Mouse (Mus musculus) embryonic facial prominence, embryonic 11.5 days (tissue): ENCODE data around the gene Cldn10. TPM values are rescaled to one million over a fixed set of nuclear protein-coding genes. Genes with fewer than 3 reads are reported as not detected.

ENCODE experiments used
- ATAC-seq: fragments of 200-750 bp; cut with Nextera tagmentation; replicated peaks from 2 replicates; pipeline ENCODE4 v1.8.0; 2017; ENCODE audit warnings: low read depth; ENCODE audit not compliant: insufficient number of reproducible peaks, low FRiP score, low TSS enrichment
- DNase-seq: peaks from one replicate; pipeline ENCODE4 v3.0.0-alpha.2; 2015; ENCODE audit warnings: low spot score
- H3K27ac ChIP-seq: fragments of 300-500 bp; sonication (generic); replicated peaks from 2 replicates; pipeline ENCODE4 v1.5.1; 2014; ENCODE audit warnings: mild to moderate bottlenecking, low read depth, low read length, control low read depth
- H3K27me3 ChIP-seq: fragments of 300-500 bp; sonication (generic); 2 replicates; pipeline ENCODE4 v1.6.1; 2014; ENCODE audit warnings: mild to moderate bottlenecking, low read length, moderate library complexity, mixed read lengths; ENCODE audit not compliant: control insufficient read depth, insufficient read depth
- H3K36me3 ChIP-seq: fragments of 300-500 bp; sonication (generic); replicated peaks from 2 replicates; pipeline ENCODE4 v1.6.1; 2014; ENCODE audit warnings: low read depth, mild to moderate bottlenecking, low read length, moderate library complexity, mixed read lengths; ENCODE audit not compliant: control insufficient read depth, insufficient read depth
- H3K4me1 ChIP-seq: fragments of 300-500 bp; sonication (generic); 2 replicates; pipeline ENCODE4 v1.6.1; 2014; ENCODE audit warnings: low read length, mixed read lengths; ENCODE audit not compliant: control insufficient read depth, insufficient read depth
- H3K4me2 ChIP-seq: fragments of 300-500 bp; sonication (generic); 2 replicates; pipeline ENCODE4 v1.6.1; 2014; ENCODE audit warnings: low read depth, mild to moderate bottlenecking, control low read depth, low read length, moderate library complexity
- H3K4me3 ChIP-seq: fragments of 300-500 bp; sonication (generic); 2 replicates; pipeline ENCODE4 v1.5.1; 2014; ENCODE audit warnings: low read depth, low read length, control low read depth
- H3K9ac ChIP-seq: fragments of 300-500 bp; sonication (generic); replicated peaks from 2 replicates; pipeline ENCODE4 v1.6.1; 2014; ENCODE audit warnings: mild to moderate bottlenecking, control low read depth, low read length
- H3K9me3 ChIP-seq: fragments of 300-500 bp; sonication (generic); replicated peaks from 2 replicates; pipeline ENCODE4 v1.6.1; 2016; ENCODE audit warnings: mild to moderate bottlenecking, low read length, inconsistent platforms, mixed read lengths; ENCODE audit not compliant: control insufficient read depth
- WGBS: fragments of 180-500 bp; shearing (Covaris S2); extraction: QIAGEN DNeasy Blood & Tissue Kit; methylation state at CpG from one replicate; pipeline ENCODE4 v1.1.7; 2014; 5-methylcytosine and 5-hydroxymethylcytosine counted together
- polyA plus RNA-seq: library from polyadenylated mRNA; unstranded; fragments of >200 nt; fragmentation: Nextera tagmentation; extraction: Ambion mirVana; gene quantifications from 2 replicates; pipeline ENCODE4 v1.2.1, GENCODE M21; 2014

Cldn10 gene
- polyA plus RNA-seq, 1 experiment from 2014 or later, result 2.1 TPM

DNA sequence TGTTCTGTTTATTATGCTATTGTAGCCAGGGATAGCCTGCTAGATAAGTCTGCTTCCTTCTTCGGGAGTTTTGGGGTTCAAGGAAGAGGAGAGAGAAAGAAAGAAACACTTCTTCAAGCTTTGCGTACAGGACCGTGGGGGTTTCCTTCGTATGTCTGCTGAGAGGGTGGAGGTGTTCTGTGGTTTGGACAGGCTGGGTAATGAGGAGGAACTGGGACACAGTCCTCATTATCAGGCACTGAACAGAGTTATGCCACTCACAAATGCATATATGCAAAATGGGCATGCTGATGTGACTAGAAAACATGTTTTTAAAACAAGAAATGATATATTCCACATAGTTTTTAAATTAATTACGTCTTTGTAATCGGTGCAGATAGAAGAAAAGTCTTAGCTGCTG, 68.9 kb downstream of the Cldn10 start:
- Histone ChIP-seq H3K27ac (no peak overlapping the region), H3K36me3 (no peaks in the 10 kb centered on the region), H3K9ac (no peak overlapping the region), H3K4me2 (no peak overlapping the region), H3K4me3 (no peak overlapping the region), H3K27me3 (peaks cover 4% of the 10 kb centered on the region; the same call in 1 of the 2 replicates), H3K4me1 (0 out of 2 replicates have a peak, but pooled peaks cover 4% of the 10 kb centered on the region), H3K9me3 (no peaks in the 10 kb centered on the region)
- ATAC-seq (no peak), DNase-seq (no peak)
- WGBS, result 84% methylated on average over 6 of the region's 6 CpGs

GRCm38 (mm10) chr14:118858318-118858717, 70.6 kb downstream of the Cldn10 start:
- no peak overlapping the region for H3K27ac ChIP-seq
- H3K27me3 ChIP-seq, result peaks cover 4% of the 10 kb centered on the region; the same call in 1 of the 2 replicates
- ATAC-seq (no peak), DNase-seq (no peak)
- no peaks in the 10 kb centered on the region for H3K9me3 ChIP-seq
- no peak overlapping the region for H3K4me3 ChIP-seq
- no peak overlapping the region for H3K4me2 ChIP-seq
- H3K4me1 ChIP-seq, result 0 out of 2 replicates have a peak, but pooled peaks cover 4% of the 10 kb centered on the region
- no peaks in the 10 kb centered on the region for H3K36me3 ChIP-seq
- WGBS, result 65% methylated on average over 6 of the region's 6 CpGs
- H3K9ac ChIP-seq, result no peak overlapping the region

GRCm38 (mm10) chr14:118862253-118862652, 74.5 kb downstream of the Cldn10 start:
- Histone ChIP-seq H3K4me2 (no peak overlapping the region), H3K4me1 (no peaks in the 10 kb centered on the region), H3K27ac (no peak overlapping the region), H3K9me3 (no peaks in the 10 kb centered on the region), H3K9ac (no peak overlapping the region), H3K27me3 (no peaks in the 10 kb centered on the region), H3K4me3 (no peak overlapping the region), H3K36me3 (no peaks in the 10 kb centered on the region)
- no peak for ATAC-seq
- no peak for DNase-seq
- 64% methylated on average over 7 of the region's 7 CpGs for WGBS

DNA sequence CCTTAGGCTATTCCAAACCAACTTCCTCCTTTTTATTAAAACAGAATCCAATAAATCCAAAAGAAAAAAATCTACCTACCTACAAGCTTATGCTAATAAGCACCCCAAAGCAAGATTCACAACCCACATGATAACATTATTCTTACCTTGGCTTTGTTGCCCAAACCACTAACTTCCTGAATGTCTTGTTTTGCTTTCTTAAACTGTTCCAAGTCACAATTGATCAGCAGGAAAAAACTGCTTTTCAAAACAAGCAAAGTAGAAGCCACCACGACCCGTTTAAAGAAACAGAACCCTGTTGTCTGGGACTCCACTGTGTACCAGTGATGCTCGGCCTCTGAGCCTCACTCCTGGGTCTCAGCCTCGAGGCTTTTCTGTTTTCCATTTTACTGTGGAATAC, 77.2 kb downstream of the Cldn10 start:
- ATAC-seq, result no peak
- DNase-seq, result no peak
- Histone ChIP-seq H3K9ac (no peak overlapping the region), H3K27ac (no peak overlapping the region), H3K9me3 (no peaks in the 10 kb centered on the region), H3K27me3 (no peaks in the 10 kb centered on the region), H3K4me3 (no peak overlapping the region), H3K4me2 (no peak overlapping the region), H3K36me3 (no peaks in the 10 kb centered on the region), H3K4me1 (no peaks in the 10 kb centered on the region)
- WGBS, result 30% methylated on average over 4 of the region's 4 CpGs

DNA sequence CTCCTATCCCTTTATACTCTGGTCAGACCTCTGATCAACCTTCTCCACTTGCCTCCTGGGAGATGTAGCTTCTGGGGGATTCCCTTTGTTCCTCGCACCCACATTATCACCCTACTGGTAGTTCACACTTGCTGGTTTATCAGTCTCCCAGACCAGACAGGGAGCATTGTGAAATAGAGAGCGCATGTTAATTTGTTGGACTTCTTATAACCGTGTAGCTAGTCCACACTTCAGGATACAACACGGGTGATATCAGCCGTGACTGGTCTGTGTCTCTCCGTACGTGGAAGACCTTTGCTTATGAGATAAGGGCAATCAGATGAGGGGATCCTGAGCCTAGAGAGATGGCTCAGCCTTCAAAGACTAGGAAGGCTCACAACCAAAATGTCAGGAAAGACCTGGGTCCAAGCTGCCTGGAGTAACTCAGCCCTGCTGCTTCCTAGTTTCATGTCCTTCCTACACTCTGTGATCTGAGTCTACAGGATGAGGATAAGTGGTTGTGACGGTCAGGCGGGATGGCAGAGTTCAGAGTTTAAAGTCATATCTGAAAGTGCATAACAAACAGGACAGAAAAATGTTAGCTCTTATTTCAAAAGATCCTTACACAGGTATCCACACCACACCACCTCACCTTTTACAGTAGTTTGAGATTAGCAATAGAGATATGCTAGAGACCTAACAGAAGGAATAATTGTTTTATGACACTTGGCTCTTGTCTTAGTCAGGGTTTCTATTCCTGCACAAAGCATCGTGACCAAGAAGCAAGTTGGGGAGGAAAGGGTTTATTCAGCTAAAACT, 78.5 kb downstream of the Cldn10 start:
- Histone ChIP-seq H3K4me3 (no peak overlapping the region), H3K27ac (no peak overlapping the region), H3K9me3 (no peaks in the 10 kb centered on the region), H3K4me2 (no peak overlapping the region), H3K36me3 (no peaks in the 10 kb centered on the region), H3K4me1 (no peaks in the 10 kb centered on the region), H3K27me3 (no peaks in the 10 kb centered on the region), H3K9ac (no peak overlapping the region)
- no peak for DNase-seq
- WGBS, result 93% methylated on average over 10 of the region's 10 CpGs
- no peak for ATAC-seq

DNA sequence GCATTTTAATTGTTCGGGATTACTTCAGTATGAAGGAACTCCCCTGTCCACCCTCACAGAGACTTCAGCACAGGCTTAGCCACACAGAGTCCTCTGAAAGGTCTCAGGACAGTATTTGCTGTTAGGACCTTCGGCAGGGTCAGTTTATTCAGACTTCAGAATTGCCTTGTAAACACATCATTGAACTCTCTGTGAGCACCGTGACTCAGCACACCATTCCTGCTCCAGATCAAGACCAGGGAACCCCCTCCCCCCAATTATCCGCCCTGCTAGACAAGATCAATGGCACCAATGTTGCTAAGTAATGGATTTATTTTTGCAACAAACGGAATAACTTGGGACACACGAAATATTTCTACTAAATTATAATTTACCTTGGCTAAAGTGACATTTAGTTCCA, 79.7 kb downstream of the Cldn10 start:
- no peak for ATAC-seq
- Histone ChIP-seq H3K4me2 (no peak overlapping the region), H3K27ac (no peak overlapping the region), H3K4me1 (no peaks in the 10 kb centered on the region), H3K9me3 (no peaks in the 10 kb centered on the region), H3K9ac (no peak overlapping the region), H3K36me3 (no peaks in the 10 kb centered on the region), H3K4me3 (no peak overlapping the region), H3K27me3 (no peaks in the 10 kb centered on the region)
- WGBS, result 59% methylated on average over 6 of the region's 6 CpGs
- no peak for DNase-seq

GRCm38 (mm10) chr14:118868102-118868724, 80.5 kb downstream of the Cldn10 start:
- no peak overlapping the region for H3K4me2 ChIP-seq
- H3K4me3 ChIP-seq, result no peak overlapping the region
- WGBS, result 85% methylated on average over 13 of the region's 13 CpGs
- no peaks in the 10 kb centered on the region for H3K9me3 ChIP-seq
- no peaks in the 10 kb centered on the region for H3K4me1 ChIP-seq
- DNase-seq (no peak), ATAC-seq (no peak)
- no peaks in the 10 kb centered on the region for H3K27me3 ChIP-seq
- H3K36me3 ChIP-seq, result no peaks in the 10 kb centered on the region
- H3K9ac ChIP-seq, result no peak overlapping the region
- no peak overlapping the region for H3K27ac ChIP-seq

DNA sequence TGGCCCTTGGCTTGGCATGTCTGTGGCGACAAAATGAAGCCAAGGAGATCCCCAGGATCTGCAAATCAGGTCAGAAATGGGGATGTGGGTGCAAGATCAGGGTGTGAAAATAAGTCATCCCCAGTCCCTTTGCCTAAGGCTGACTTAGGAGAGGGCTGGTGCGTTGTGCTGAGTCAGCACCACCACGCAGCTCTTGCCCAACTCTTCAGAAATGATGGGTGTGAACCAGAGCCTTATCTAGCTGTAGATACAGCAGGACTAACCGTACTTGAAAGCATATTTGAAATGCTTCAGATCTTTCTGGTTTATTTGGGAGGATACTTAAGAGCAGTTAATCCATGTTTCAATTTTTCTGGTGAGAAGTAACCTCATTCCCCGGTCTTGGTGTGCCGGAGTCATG, 82.0 kb downstream of the Cldn10 start:
- no peak overlapping the region for H3K27ac ChIP-seq
- no peaks in the 10 kb centered on the region for H3K9me3 ChIP-seq
- H3K27me3 ChIP-seq, result no peaks in the 10 kb centered on the region
- WGBS, result 89% methylated on average over 6 of the region's 6 CpGs
- H3K36me3 ChIP-seq, result no peaks in the 10 kb centered on the region
- H3K9ac ChIP-seq, result no peak overlapping the region
- no peak overlapping the region for H3K4me3 ChIP-seq
- H3K4me2 ChIP-seq, result no peak overlapping the region
- DNase-seq, result no peak
- no peak for ATAC-seq
- H3K4me1 ChIP-seq, result no peaks in the 10 kb centered on the region
